Mouse (Mus musculus): Measurements from ENCODE around the gene Ppp1r12c.

DNA sequence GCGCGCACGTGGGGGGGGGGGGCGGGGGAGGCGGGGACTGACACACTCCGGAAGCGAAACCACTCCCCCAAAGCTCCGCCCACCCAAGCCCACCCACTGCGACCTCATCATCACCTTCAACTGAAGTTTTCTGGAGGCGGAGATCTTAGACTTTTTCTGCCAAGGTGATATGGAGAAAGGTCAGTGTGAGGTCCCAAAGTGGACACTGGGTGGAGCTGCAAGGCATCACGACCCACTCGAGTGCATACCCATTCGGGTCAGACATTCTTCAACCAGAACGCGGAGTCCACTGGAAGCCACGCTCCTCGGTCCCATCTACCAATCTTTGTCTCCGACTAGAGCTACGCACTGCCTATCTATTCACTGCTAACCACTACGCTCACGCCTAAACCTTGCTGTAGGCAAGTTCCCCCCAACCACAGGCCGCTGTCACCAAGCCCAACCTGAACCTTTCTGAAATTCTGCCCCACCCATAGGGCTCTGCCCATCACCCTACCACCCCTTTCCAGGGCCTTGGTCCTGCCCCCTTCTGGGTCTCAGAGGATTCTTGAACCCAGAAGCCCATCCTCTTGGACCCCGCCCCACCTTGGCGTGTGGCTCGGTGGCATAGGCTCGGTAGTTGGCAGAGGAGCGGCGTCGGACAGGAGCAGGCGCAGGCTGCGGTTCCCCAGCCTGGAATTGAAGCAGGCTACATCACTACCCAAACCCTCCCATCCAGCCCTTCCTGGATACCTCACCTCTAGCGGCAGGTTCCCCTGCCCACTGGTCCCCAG lies 19.9 kb upstream of the Ppp1r12c start:
- TF ChIP-seq POLR2A (IDR thresholded peaks at IDR 0.05; ENCODE audit: insufficient read depth, low read length) (no peak), EP300 (IDR thresholded peaks at IDR 0.05; ENCODE audit: insufficient read depth, low read depth, low read length) (no peak)

Data from ES-Bruce4 (cell line).